Mouse (Mus musculus) CH12.LX (cell line): ENCODE data around the gene Unk.

Source experiments
- CTCF ChIP-seq, 2 experiments: IDR thresholded peaks in 1 of 2; conservative IDR thresholded peaks in 1 of 2; 2 replicates each; pipeline ENCODE4 v1.5.1; 2011 to 2012; ENCODE audit warnings: low read depth in 2 of 2, low read length in 2 of 2, improper control_type of control experiment in 1 of 2, inconsistent platforms in 1 of 2, mild to moderate bottlenecking in 1 of 2, moderate library complexity in 1 of 2
- EP300 ChIP-seq: IDR thresholded peaks from 2 replicates; pipeline ENCODE4 v1.6.1; 2011; ENCODE audit warnings: low read length, improper control_type of control experiment
- GABPA ChIP-seq: IDR thresholded peaks from 2 replicates; pipeline ENCODE4 v1.6.1; 2012; ENCODE audit warnings: low read depth, low read length, improper control_type of control experiment, inconsistent platforms; ENCODE audit not compliant: insufficient replicate concordance
- KAT2A ChIP-seq: IDR thresholded peaks from 2 replicates; pipeline ENCODE4 v1.6.1; 2012; ENCODE audit warnings: low read length, improper control_type of control experiment, inconsistent platforms; ENCODE audit not compliant: insufficient replicate concordance
- MAZ ChIP-seq: IDR thresholded peaks from 2 replicates; pipeline ENCODE4 v1.6.1; 2012; ENCODE audit warnings: low read depth, mild to moderate bottlenecking, inconsistent platforms, low read length, improper control_type of control experiment, moderate library complexity
- MXI1 ChIP-seq: IDR thresholded peaks from 2 replicates; pipeline ENCODE4 v1.6.1; 2011; ENCODE audit warnings: mild to moderate bottlenecking, low read depth, low read length, improper control_type of control experiment
- POLR2A ChIP-seq: IDR thresholded peaks from 2 replicates; pipeline ENCODE4 v1.6.1; 2011; ENCODE audit warnings: low read depth, mild to moderate bottlenecking, improper control_type of control experiment, low read length
- USF2 ChIP-seq: conservative IDR thresholded peaks from 2 replicates; pipeline ENCODE4 v1.6.1; 2011; ENCODE audit warnings: low read depth, low read length, improper control_type of control experiment
- ZC3H11A ChIP-seq: IDR thresholded peaks from 2 replicates; pipeline ENCODE4 v1.6.1; 2012; ENCODE audit warnings: low read depth, mild to moderate bottlenecking, inconsistent platforms, low read length, improper control_type of control experiment

- no peak for TF ChIP-seq GABPA
- no peak for TF ChIP-seq USF2
- no peak for TF ChIP-seq POLR2A
- no peak for TF ChIP-seq MXI1
- TF ChIP-seq CTCF (conservative IDR thresholded peaks at IDR 0.05 in 1 of 2, IDR thresholded peaks at IDR 0.05 in 1 of 2; ENCODE audit: low read depth in 2 of 2, low read length in 2 of 2) = no peak
- TF ChIP-seq KAT2A = no peak
- no peak for TF ChIP-seq ZC3H11A
- TF ChIP-seq MAZ = no peak
- TF ChIP-seq EP300 = no peak
Observed at GRCm38 (mm10) chr11:116014821-116015220, 15.3 kb upstream of the Unk start.
